Comparison of ENCODE assay signal across 8 mouse cellular contexts in the genomic region with DNA sequence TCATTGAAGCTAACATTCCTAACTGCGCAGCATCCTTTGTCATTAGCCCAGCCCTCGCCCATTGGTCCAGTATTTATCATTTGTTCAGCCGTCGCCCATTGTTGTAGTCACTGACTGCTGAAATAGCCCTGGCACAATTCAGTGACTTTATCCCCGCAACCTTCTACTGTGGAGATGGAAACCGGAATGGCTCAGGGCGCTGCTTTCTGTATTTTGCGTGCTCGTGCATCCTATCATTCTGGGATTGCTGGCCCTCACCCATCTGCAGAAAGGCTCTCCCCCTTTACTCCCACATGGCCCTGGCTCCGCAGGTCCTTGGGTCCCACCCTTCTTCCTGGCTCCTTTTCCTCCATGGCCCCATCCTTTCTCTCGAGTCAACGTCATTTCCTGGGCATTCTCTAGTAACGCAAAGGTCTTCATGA. TPM values are rescaled to one million over a fixed set of nuclear protein-coding genes. Genes with fewer than 3 reads are reported as not detected.
DNase-seq lines count a peak whose midpoint lies in the region; ATAC-seq lines count a peak whose summit lies in the region.

No protein-coding gene starts in this region.

- 35% methylated on average over 13 of the region's 13 CpGs for WGBS in liver, embryonic 13.5 days (ENCODE audit: insufficient replicate concordance)

- peak; percentile 48 to 72 for DNase-seq in right cerebral cortex, postnatal 10 days (ENCODE audit: low spot score in 2 of 2)
- DNase-seq in right cerebral cortex, postnatal 25 days, result no peak
- peak; percentile 48 for DNase-seq in forelimb bud, embryonic 11.5 days (ENCODE audit: low read depth, low spot score)
- no peak for DNase-seq in liver, embryonic 13.5 days
- DNase-seq in retina, postnatal 1 day, result peak; percentile 60
- DNase-seq in yolk sac, embryonic 10.5 days (ENCODE audit: low spot score), result no peak

- H3K4me2 ChIP-seq in liver, embryonic 13.5 days, result peak overlapping the region; percentile 95

- H3K4me1 ChIP-seq in erythroblast, embryonic 14.5 days (ENCODE audit: control insufficient read depth), result peaks cover 30% of the 10 kb centered on the region
- peaks cover 40% of the 10 kb centered on the region for H3K4me1 ChIP-seq in liver, embryonic 13.5 days (replicated peaks)

- peak overlapping the region; percentile 72; the same call in 1 of the 2 replicates for H3K9ac ChIP-seq in liver, embryonic 13.5 days

- no peaks in the 10 kb centered on the region for H3K36me3 ChIP-seq in erythroblast, embryonic 14.5 days (ENCODE audit: control insufficient read depth)
- H3K36me3 ChIP-seq in liver, embryonic 13.5 days, result no peaks in the 10 kb centered on the region

- H3K27me3 ChIP-seq in erythroblast, embryonic 14.5 days (ENCODE audit: control insufficient read depth), result peaks cover 34% of the 10 kb centered on the region
- peaks cover 7% of the 10 kb centered on the region; the same call in 1 of the 2 replicates for H3K27me3 ChIP-seq in liver, embryonic 13.5 days

- ATAC-seq in erythroblast, adult 5-6 weeks (replicated peaks; ENCODE audit: low FRiP score, poor library complexity, severe bottlenecking), result no peak
- no peak for ATAC-seq in liver, embryonic 13.5 days (ENCODE audit: low read depth)

- H3K27ac ChIP-seq in liver, embryonic 13.5 days, result no peak overlapping the region

- no peaks in the 10 kb centered on the region for H3K9me3 ChIP-seq in erythroblast, embryonic 14.5 days (ENCODE audit: control insufficient read depth, low read length)
- H3K9me3 ChIP-seq in liver, embryonic 13.5 days (replicated peaks), result no peaks in the 10 kb centered on the region

- H3K4me3 ChIP-seq in erythroblast, embryonic 14.5 days (replicated peaks), result peak overlapping the region; percentile 60
- peak overlapping the region; percentile 65 for H3K4me3 ChIP-seq in liver, embryonic 13.5 days (replicated peaks)

RNA-seq across cellular contexts. Expression of a gene that starts 0.6 kb away (rescaled TPM):
- polyA plus RNA-seq in erythroblast, embryonic 14.5 days (2012), result 0.06 TPM in 1 of 2 replicates, not detected in the other
- not detected in 2 replicates for total RNA-seq in erythroblast, adult 5-6 weeks (2015; ENCODE audit: low replicate concordance)
- total RNA-seq in erythroblast, adult 5-6 weeks (2017; ENCODE audit: low replicate concordance), result not detected in 2 replicates
- 1.3 and 1.4 TPM in 2 replicates for polyA plus RNA-seq in liver, embryonic 13.5 days (2015; fragmentation: Nextera tagmentation; extraction: Ambion mirVana)

RNA-seq across cellular contexts. Expression of a gene that starts 3.8 kb away (rescaled TPM):
- polyA plus RNA-seq in erythroblast, embryonic 14.5 days (2012), result 21.7 and 36.5 TPM in 2 replicates
- 188 and 291 TPM in 2 replicates for total RNA-seq in erythroblast, adult 5-6 weeks (2015; ENCODE audit: low replicate concordance)
- total RNA-seq in erythroblast, adult 5-6 weeks (2017; ENCODE audit: low replicate concordance), result 169 and 183 TPM in 2 replicates
- polyA plus RNA-seq in liver, embryonic 13.5 days (2015; fragmentation: Nextera tagmentation; extraction: Ambion mirVana), result 228 and 235 TPM in 2 replicates

RNA-seq across cellular contexts. Expression of a gene that starts 15.1 kb away (rescaled TPM):
- 1.4 and 2.3 TPM in 2 replicates for polyA plus RNA-seq in erythroblast, embryonic 14.5 days (2012)
- 2.1 and 2.3 TPM in 2 replicates for total RNA-seq in erythroblast, adult 5-6 weeks (2015; ENCODE audit: low replicate concordance)
- total RNA-seq in erythroblast, adult 5-6 weeks (2017; ENCODE audit: low replicate concordance), result 3.8 and 4.7 TPM in 2 replicates
- 12.6 and 13.0 TPM in 2 replicates for polyA plus RNA-seq in liver, embryonic 13.5 days (2015; fragmentation: Nextera tagmentation; extraction: Ambion mirVana)

RNA-seq across cellular contexts. Expression of a gene that starts 40.9 kb away (rescaled TPM):
- polyA plus RNA-seq in erythroblast, embryonic 14.5 days (2012), result 0.02 TPM in 1 of 2 replicates, not detected in the other
- not detected in 2 replicates for total RNA-seq in erythroblast, adult 5-6 weeks (2015; ENCODE audit: low replicate concordance)
- not detected in 2 replicates for total RNA-seq in erythroblast, adult 5-6 weeks (2017; ENCODE audit: low replicate concordance)
- polyA plus RNA-seq in liver, embryonic 13.5 days (2015; fragmentation: Nextera tagmentation; extraction: Ambion mirVana), result 0.10 and 0.17 TPM in 2 replicates

RNA-seq across cellular contexts. Expression of a gene that starts 42.4 kb away (rescaled TPM):
- 109 and 150 TPM in 2 replicates for polyA plus RNA-seq in erythroblast, embryonic 14.5 days (2012)
- 94.3 and 118 TPM in 2 replicates for total RNA-seq in erythroblast, adult 5-6 weeks (2015; ENCODE audit: low replicate concordance)
- 33.2 and 50.0 TPM in 2 replicates for total RNA-seq in erythroblast, adult 5-6 weeks (2017; ENCODE audit: low replicate concordance)
- 535 and 572 TPM in 2 replicates for polyA plus RNA-seq in liver, embryonic 13.5 days (2015; fragmentation: Nextera tagmentation; extraction: Ambion mirVana)

Comparison
In these comparisons a context has a peak if more than half of its experiments do, and no peak if none do; other contexts are left out.
1. DNase-seq: peak in right cerebral cortex, postnatal 10 days (2 of 2), forelimb bud, embryonic 11.5 days (single experiment) and retina, postnatal 1 day (single experiment); none in right cerebral cortex, postnatal 25 days (single experiment), liver, embryonic 13.5 days (single experiment) and yolk sac, embryonic 10.5 days (single experiment).